Mouse (Mus musculus) adrenal gland, postnatal 36 days (tissue): ENCODE data around the gene Dlx4. TPM values are rescaled to one million over a fixed set of nuclear protein-coding genes. Genes with fewer than 3 reads are reported as not detected.

Experiments
- DNase-seq, 2 experiments: peaks; one replicate each; pipeline ENCODE4 v3.0.0; 2021; ENCODE audit warnings: mixed read lengths in 1 of 2
- long read RNA-seq, 2 experiments: library from polyadenylated mRNA; stranded (forward); transcript quantifications; one replicate each; pipeline ENCODE4 v2.0.0; 2021; ENCODE audit warnings: borderline sequencing depth in 2 of 2
- total RNA-seq, 2 experiments: library from RNA; stranded (reverse); gene quantifications; 2 replicates each; pipeline ENCODE4 v1.2.3; 2021

The Dlx4 gene
- not detected for total RNA-seq
- long read RNA-seq, experiment 1 = 0 reads
- long read RNA-seq, experiment 2 = 0 reads

DNA sequence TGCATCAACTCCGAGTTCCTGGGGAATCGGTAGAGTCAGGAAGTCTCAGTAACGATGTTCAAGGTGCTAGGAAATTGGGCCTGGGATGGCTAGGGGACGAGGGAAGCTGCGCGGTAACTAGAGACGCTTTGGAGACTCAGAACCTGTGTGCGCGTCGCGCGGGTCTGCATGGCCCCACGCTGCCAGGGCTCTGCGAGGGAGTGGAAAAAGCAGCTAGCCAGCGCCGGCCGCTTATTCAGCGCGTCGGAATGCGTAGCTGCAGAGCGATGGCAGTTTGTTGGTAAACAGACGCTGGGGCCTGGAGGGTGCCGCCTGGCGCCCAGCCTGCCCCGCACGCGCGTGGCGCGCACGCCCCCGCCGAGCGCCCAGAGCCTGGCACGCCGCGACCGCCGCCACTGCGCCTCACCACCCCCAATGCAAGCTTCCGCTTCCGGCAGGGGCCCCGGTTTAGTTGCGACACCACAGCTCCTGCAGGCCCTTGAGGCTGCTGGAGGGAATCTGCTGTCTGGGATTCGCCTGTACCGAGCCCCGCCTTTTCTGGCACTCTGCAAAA is at the start of gene Dlx4:
Dlx4 (minus strand) TSS at position 413 of the 553 bp plus-strand sequence.
- DNase-seq = peak; percentile 69 to 73

GRCm38 (mm10) chr11:95189863-95190262 is 43.8 kb upstream of the Dlx4 start:
- peak in 1 of 2 experiments; percentile 25 for DNase-seq

- peak; percentile 82 to 86 for DNase-seq
Observed at GRCm38 (mm10) chr11:95186826-95187225, 40.8 kb upstream of the Dlx4 start.

GRCm38 (mm10) chr11:95185700-95186099 is 39.6 kb upstream of the Dlx4 start:
- DNase-seq = no peak

DNA sequence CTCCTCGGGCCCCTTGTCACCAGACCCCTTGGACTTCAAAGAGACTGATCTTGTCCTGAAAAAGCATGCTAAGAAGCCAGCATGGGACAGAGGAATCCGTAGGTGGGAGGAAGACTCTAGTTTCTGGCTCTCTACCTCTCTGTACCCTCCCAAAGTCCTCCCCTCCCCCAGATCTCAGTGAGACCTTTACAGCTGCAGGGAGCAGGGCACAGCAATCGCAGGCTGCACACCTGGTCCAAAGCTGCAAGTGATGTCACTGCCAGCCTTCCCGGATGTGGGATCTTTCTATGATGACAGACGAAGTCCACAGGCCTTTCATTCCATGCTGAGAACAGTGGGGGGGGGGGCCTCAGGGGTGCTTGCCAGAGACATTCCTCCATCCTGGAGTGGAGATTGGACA is 38.5 kb upstream of the Dlx4 start:
- DNase-seq = no peak

DNA sequence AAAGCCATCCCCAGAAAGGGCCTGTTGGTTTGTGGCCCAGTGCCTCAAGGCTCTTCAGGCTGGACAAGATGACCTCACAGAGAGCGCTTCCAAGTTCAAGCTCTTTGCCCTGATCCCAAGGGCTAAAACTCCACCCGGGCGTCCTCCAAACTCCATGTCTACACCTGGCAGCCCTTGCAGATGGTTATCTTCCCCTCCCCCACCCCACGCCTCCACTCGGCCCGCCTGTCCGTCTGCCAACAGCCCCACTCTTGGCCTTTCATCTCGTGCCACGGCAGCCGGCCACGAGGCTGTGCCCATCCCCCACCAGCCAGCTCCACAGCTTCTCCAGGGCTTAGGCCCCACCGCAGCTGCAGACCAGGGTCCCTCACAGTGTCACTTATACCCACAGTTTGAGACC is 33.2 kb upstream of the Dlx4 start:
- DNase-seq = peak; percentile 41 to 67

GRCm38 (mm10) chr11:95165857-95166256 is 19.8 kb upstream of the Dlx4 start:
- peak; percentile 33 for DNase-seq

GRCm38 (mm10) chr11:95161708-95162107 is 15.6 kb upstream of the Dlx4 start:
- no peak for DNase-seq

GRCm38 (mm10) chr11:95160693-95161092 is 14.6 kb upstream of the Dlx4 start:
- peak in 1 of 2 experiments; percentile 37 for DNase-seq

GRCm38 (mm10) chr11:95159763-95160371 is 13.8 kb upstream of the Dlx4 start:
- DNase-seq = no peak

DNA sequence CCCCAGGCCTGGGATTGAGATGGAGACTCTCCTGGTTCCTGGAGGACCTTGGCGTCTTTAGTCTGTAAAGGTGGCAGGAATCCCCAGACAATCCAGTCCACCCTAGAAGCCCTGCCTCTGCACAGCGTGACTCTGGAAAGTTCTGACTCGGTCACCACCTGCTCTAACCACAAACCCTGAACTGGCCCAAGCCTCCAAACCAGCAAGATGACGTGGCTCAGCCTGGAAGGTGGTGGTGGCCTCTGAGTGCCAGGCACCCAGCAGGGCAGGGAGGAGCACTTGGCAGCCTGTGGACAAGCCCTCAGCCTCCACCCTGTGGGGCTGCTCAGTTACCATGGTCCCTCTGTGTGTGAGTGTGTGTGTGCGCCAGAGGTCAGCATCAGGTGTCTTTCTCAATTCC is 11.8 kb upstream of the Dlx4 start:
- no peak for DNase-seq

- no peak for DNase-seq
Observed at GRCm38 (mm10) chr11:95157356-95157755, 11.3 kb upstream of the Dlx4 start.

DNA sequence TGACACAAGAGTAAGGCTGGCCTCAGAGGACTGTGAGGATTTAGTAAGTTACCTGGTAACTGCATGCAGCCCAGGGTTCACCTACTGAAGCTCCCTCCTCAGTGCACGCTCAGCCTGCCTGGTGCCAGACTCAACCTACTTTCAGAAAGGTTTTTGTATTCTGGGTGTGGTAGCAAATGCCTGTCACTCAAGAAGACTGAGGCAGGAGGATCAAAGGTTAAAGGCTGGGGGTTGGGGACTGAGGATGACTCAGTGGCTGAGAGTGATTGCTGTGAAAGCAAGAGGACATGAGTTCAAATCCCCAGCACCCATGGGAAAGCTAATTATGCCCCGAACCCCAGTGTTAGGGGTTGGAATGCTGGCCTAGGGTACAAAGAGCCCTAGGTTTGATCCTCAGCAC is 9.4 kb upstream of the Dlx4 start:
- no peak for DNase-seq

DNA sequence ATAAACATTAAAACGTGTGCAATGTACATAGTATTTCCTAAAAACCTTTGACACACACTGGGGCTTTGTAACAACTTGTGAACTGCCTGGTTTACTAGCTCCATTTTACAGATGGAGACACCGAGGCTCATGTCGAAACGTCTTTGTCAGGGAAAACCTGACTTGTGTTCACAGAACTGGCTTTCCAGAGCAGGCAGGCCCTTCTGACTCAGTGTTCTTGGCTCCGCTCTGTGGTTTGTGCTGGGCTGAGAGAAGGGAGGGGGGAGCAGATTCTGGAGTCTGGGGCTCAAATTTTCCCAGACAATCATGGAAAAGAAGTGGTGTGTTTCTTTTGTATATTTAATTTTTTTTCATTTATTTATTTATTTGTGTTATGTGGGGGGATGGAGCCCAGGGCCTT is 7.6 kb upstream of the Dlx4 start:
- DNase-seq = no peak

GRCm38 (mm10) chr11:95153116-95153515 is 7.1 kb upstream of the Dlx4 start:
- no peak for DNase-seq

GRCm38 (mm10) chr11:95150269-95151049 is 4.4 kb upstream of the Dlx4 start:
- DNase-seq = peak in 1 of 2 experiments; percentile 12

DNA sequence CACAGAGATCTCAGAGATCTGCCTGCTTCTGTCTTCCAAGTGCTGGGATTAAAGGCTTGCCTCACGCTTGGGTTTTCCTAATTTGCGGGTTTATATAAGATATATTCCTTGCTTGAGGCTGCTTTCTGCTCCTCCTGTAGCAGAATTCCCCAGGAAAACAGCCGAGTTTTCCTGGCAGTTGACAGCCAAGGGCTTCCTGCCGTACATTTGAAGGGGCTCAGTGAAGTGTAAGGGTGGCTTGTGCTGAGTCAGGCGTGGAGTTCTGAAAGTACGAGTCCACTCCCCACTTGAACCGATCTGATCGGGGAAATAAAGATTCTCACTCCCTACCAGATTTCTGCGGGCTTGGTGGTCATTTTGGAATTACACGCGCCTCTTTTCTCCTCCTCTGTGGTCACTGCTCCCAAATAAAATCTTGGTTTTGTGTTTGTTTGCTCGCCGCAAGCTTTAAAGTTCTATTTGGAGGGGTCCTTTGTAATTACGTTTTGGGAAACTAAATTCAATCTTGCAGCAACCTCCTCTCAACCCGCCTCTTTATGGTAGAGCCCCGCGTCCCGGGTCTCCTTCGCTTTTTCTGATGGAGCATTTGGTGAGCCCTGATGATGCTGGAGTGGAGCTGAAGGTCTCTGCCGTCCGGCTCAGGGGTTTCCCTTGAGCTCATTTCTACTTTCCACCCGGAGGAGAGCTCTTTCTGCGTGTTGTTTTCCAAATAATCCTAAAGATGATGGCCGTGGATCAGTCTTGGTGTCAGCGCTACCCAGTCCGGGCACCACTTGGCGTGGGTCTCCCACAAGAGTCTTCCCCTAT is 3.6 kb upstream of the Dlx4 start:
- no peak for DNase-seq

- DNase-seq = no peak
Observed at GRCm38 (mm10) chr11:95148754-95149153, 2.7 kb upstream of the Dlx4 start.

DNA sequence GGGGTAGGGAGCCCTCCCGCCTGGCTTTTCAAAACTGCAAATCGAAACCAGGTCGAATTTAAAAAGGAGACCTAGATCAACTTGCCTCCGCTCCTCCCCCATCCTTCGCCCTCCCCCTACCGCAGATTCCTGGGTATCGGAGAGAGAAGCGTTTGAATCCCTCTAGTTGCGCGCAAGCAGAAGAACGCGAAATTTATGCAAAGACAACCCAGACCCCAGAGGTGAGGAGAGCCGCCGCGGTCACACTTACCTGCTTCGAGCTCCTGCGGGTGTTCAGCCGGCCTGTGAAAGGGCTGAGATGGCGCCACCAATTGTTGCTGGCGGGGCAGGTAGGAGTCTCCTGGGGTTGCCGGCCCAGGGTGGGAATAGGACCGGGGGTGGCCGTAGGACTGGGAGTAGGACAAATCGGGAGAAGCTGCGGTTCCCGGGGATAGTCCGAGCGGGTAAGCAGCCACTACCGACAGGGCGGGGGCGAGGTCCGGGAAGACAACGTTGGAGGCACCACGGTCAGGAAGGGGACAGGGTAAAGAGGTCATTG is 1.0 kb downstream of the Dlx4 start:
- DNase-seq = peak in 1 of 2 experiments; percentile 22

GRCm38 (mm10) chr11:95144091-95144945 is 1.7 kb downstream of the Dlx4 start:
- DNase-seq = no peak

- DNase-seq = no peak
Observed at GRCm38 (mm10) chr11:95143663-95144062, 2.4 kb downstream of the Dlx4 start.
